Mouse (Mus musculus) midbrain, embryonic 12.5 days (tissue): Measurements from ENCODE around the gene Psmg3. TPM values are rescaled to one million over a fixed set of nuclear protein-coding genes. Genes with fewer than 3 reads are reported as not detected.

ENCODE experiments used
- ATAC-seq: fragments of 200-750 bp; cut with Nextera tagmentation; 2 replicates; pipeline ENCODE4 v1.8.0; 2017; ENCODE audit warnings: low read depth, moderate TSS enrichment, moderate library complexity; ENCODE audit not compliant: low FRiP score
- H3K27ac ChIP-seq: fragments of 300-500 bp; sonication (generic); replicated peaks from 2 replicates; pipeline ENCODE4 v1.5.1; 2016; ENCODE audit warnings: mild to moderate bottlenecking
- H3K27me3 ChIP-seq: fragments of 300-500 bp; sonication (generic); 2 replicates; pipeline ENCODE4 v1.6.1; 2016; ENCODE audit warnings: mild to moderate bottlenecking
- H3K36me3 ChIP-seq: fragments of 300-500 bp; sonication (generic); 2 replicates; pipeline ENCODE4 v1.6.1; 2016
- H3K4me1 ChIP-seq: fragments of 300-500 bp; sonication (generic); 2 replicates; pipeline ENCODE4 v1.6.1; 2016
- H3K4me2 ChIP-seq: fragments of 300-500 bp; sonication (generic); replicated peaks from 2 replicates; pipeline ENCODE4 v1.6.1; 2016; ENCODE audit warnings: mild to moderate bottlenecking, moderate library complexity
- H3K4me3 ChIP-seq: fragments of 300-500 bp; sonication (generic); 2 replicates; pipeline ENCODE4 v1.5.1; 2016; ENCODE audit warnings: mild to moderate bottlenecking
- H3K9ac ChIP-seq: fragments of 300-500 bp; sonication (generic); replicated peaks from 2 replicates; pipeline ENCODE4 v1.6.1; 2016; ENCODE audit warnings: mild to moderate bottlenecking, moderate library complexity
- H3K9me3 ChIP-seq: fragments of 300-500 bp; sonication (generic); 2 replicates; pipeline ENCODE4 v1.6.1; 2016; ENCODE audit warnings: mild to moderate bottlenecking
- WGBS: fragments of 180-500 bp; shearing (Covaris S2); methylation state at CpG from one replicate; pipeline ENCODE4 v1.1.7; 2016; 5-methylcytosine and 5-hydroxymethylcytosine counted together
- polyA plus RNA-seq: library from polyadenylated mRNA; unstranded; fragments of >200 nt; fragmentation: Nextera tagmentation; extraction: Ambion mirVana; gene quantifications from 2 replicates; pipeline ENCODE4 v1.2.1, GENCODE M21; 2016

Psmg3 gene
- polyA plus RNA-seq, 1 experiment from 2014 or later = 70.5 TPM

DNA sequence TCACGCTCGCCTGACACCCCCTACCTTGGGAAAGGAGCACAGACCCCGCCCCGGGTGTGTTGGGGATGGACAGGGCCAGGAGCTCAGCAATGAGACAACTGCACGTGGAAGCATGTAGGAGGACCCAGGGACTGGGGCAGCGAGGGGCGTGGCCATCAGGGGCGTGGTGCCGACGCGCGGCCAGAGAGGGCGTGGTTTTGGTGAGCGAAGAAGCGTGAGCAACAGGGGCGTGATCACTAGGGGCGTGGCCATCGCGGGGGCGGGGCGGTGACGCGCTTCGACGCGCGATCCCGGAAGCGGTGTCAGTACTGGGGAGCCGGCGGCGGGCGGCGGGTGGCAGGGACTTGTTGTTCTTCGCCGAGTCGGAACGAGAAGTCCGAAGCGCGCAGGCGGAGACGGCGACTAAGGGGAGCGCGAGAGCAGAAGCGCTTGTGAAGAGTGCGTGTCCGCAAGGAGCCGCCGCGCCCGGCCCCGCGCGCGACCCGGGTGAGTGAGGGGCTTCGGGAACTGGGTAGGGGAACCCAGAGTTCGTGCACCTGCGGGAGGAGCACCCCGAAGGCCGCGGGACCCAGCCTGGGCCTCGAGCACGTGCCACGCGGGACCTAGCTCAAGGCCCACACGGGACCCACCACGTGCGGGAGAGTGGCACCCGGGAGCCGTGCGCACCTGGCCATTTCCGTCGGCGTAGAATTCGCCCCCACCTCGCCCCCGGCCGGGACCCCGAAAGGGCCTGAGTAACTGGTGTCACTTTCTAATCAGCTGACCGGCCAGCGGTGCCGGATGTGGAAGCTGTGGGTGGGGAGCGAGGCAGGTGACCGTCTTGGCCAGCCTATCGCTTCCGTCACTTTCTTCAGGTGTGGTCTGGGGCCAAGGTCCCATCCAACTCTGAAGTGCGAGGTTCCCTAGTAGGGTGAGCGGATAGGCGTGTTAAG is 35.2 kb downstream of the Psmg3 start, which contains the start of gene Mafk:
Gene Mafk (plus strand): TSS at position 287 of the 932 bp plus-strand sequence.
- H3K27me3 ChIP-seq = peaks cover 42% of the 10 kb centered on the region
- peak; percentile 90 for ATAC-seq
- H3K9ac ChIP-seq = peak within 1 kb of the TSS; percentile 68
- peak within 1 kb of the TSS; percentile 79 for H3K4me3 ChIP-seq
- peak within 1 kb of the TSS; percentile 15; the same call in 1 of the 2 replicates for H3K27ac ChIP-seq
- H3K36me3 ChIP-seq = no peaks in the 10 kb centered on the region
- under 1% methylated on average over 92 of the region's 92 CpGs for WGBS
- peaks cover 34% of the 10 kb centered on the region for H3K4me1 ChIP-seq
- no peaks in the 10 kb centered on the region for H3K9me3 ChIP-seq
- peak within 1 kb of the TSS; percentile 92 for H3K4me2 ChIP-seq

DNA sequence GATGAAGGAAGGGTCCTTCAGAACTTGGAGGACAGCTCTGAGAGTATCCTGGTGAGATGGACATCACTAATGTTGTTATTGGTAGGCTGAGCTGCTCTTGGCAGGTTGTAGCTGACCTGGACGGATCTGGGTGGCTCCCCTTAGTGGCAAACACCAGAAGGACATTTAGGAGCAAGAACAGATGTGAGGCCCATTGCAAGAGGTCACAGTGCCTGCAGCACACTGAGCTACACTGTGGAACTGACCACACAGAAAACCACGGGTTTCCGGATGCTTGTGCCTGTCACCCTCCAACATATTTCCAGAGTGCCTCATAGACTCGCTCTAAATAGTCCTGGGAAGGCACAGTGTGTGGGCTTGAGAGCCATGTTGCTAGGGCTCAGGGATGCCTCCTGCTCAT is 37.2 kb downstream of the Psmg3 start:
- ATAC-seq = no peak
- no peak overlapping the region for H3K9ac ChIP-seq
- H3K27me3 ChIP-seq = peaks cover 24% of the 10 kb centered on the region
- WGBS = 58% methylated on average over 4 of the region's 4 CpGs
- H3K27ac ChIP-seq = no peak overlapping the region
- H3K9me3 ChIP-seq = no peaks in the 10 kb centered on the region
- no peaks in the 10 kb centered on the region for H3K36me3 ChIP-seq
- H3K4me1 ChIP-seq = peaks cover 22% of the 10 kb centered on the region
- H3K4me2 ChIP-seq = no peak overlapping the region
- H3K4me3 ChIP-seq = no peak overlapping the region

- no peak for ATAC-seq
- WGBS = 86% methylated on average over 8 of the region's 8 CpGs
- no peaks in the 10 kb centered on the region for H3K36me3 ChIP-seq
Observed at GRCm38 (mm10) chr5:139781406-139781805, 45.3 kb downstream of the Psmg3 start.

GRCm38 (mm10) chr5:139776966-139777365 is 49.7 kb downstream of the Psmg3 start:
- no peak overlapping the region for H3K4me2 ChIP-seq
- peaks cover 11% of the 10 kb centered on the region for H3K4me1 ChIP-seq
- H3K27me3 ChIP-seq = no peaks in the 10 kb centered on the region
- H3K36me3 ChIP-seq = peaks cover 23% of the 10 kb centered on the region
- no peak overlapping the region for H3K9ac ChIP-seq
- H3K9me3 ChIP-seq = no peaks in the 10 kb centered on the region
- H3K4me3 ChIP-seq = no peak overlapping the region
- no peak for ATAC-seq
- H3K27ac ChIP-seq = no peak overlapping the region
- WGBS = 83% methylated on average over 5 of the region's 5 CpGs

More at GRCm38 (mm10) chr5:139781406-139781805, 45.3 kb downstream of the Psmg3 start:
- H3K4me2 ChIP-seq = no peak overlapping the region
- no peaks in the 10 kb centered on the region for H3K9me3 ChIP-seq
- no peaks in the 10 kb centered on the region for H3K4me1 ChIP-seq
- no peak overlapping the region for H3K9ac ChIP-seq
- 0 out of 2 replicates have a peak, but pooled peaks cover 4% of the 10 kb centered on the region for H3K27me3 ChIP-seq
- H3K27ac ChIP-seq = no peak overlapping the region
- H3K4me3 ChIP-seq = no peak overlapping the region

DNA sequence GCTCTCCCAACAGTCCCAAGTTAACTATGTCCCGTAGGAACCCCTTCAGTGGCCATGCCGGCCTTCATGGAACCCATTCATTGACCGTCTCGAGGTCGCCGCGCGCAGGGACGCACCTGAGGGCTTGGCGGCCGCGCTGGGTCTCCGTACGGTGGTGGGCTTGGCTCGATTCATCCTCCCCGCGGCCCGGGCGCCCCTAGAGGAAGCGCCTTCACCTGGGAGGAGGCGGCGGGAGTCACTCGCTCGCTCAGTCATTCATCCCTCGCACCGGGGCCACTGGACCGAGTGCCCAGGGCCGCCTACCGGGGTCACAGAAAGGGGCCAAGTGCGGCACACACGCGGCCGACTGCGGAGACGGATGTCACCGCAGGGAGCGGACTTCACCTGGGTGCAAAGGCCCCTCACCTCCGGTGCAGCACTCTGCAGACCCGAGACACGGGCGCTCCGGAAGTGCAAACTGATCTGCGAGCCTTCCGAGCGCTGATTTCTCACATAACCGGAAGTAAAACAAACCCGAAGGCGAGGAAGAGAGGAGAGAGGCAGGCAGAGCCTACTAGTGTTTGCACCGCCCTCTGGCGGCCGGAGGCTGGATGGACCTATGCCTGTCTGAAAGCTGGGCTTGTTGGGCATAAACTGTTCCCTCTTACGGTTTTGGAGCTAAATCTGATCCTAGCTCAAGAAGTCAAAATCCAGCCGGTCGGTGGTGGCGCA is 51.3 kb downstream of the Psmg3 start, which contains the start of gene Ints1:
Gene Ints1 (minus strand): TSS at position 459 of the 711 bp plus-strand sequence.
- peak; percentile 88 for ATAC-seq
- peak within 1 kb of the TSS; percentile 26; the same call in 1 of the 2 replicates for H3K27ac ChIP-seq
- peaks cover 11% of the 10 kb centered on the region for H3K4me1 ChIP-seq
- peaks cover 39% of the 10 kb centered on the region for H3K36me3 ChIP-seq
- peak within 1 kb of the TSS; percentile 98 for H3K4me2 ChIP-seq
- H3K9ac ChIP-seq = peak within 1 kb of the TSS; percentile 77
- peak within 1 kb of the TSS; percentile 75 for H3K4me3 ChIP-seq
- under 1% methylated on average over 55 of the region's 55 CpGs for WGBS
- no peaks in the 10 kb centered on the region for H3K9me3 ChIP-seq
- H3K27me3 ChIP-seq = no peaks in the 10 kb centered on the region

Other genes with a start within 250 kb of the Psmg3 start
- gene Micall2, start 90.5 kb downstream of the Psmg3 start, polyA plus RNA-seq = 7.8 and 8.4 TPM in 2 replicates
- 36.3 and 39.8 TPM in 2 replicates for gene Ints1, start 51.2 kb downstream of the Psmg3 start, polyA plus RNA-seq
- gene Mafk, start 35.4 kb downstream of the Psmg3 start, polyA plus RNA-seq = 11.4 and 11.6 TPM in 2 replicates
- 0.25 and 0.75 TPM in 2 replicates for gene Tmem184a, start 7.0 kb downstream of the Psmg3 start, polyA plus RNA-seq
- gene Gm26938, start 478 bp downstream of the Psmg3 start, polyA plus RNA-seq = not detected in 2 replicates
- 0.94 and 1.2 TPM in 2 replicates for gene Elfn1, start 81.1 kb upstream of the Psmg3 start, polyA plus RNA-seq